ENCODE assay signal across 11 mouse cellular contexts in the genomic region with DNA sequence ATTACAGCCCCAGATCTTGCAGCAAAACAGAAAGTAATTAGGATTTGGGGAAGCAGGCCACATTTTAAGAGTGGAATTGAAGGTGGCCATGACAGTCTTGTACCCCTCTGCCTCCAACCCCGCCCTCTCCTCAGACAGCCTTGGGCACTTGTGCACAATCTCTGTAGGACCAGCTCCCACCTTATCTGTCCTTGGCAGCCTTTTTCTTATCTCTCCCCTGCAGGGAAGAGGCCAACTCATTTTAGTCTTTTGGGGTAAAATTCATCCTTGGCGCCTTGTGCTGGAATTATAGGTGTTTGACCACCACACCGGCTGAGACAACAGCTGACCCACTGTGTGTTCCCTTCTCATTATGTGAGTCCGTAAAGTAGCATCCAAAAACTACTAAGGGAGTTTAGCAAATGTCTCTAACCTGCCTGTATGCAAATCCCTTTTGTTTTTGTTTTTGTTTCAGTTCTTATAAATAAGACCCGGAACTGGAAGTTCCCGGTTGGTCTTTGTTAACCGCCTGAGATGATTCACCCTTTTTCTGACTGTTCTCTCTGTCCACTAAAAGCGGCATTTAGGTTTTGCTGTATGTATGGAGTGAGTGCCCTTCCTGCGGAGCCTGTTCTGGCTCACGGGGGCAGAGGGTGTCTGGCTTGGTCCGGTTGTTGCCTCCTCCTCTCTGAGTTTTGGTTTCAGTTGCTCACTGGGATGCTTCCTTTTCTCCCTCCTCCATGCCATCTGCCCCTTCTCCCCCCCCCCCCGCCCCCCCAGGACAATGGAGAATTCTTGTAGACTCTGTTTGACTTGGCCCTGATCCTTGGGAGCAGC.
DNase-seq lines count a peak whose midpoint lies in the region; ATAC-seq and TF ChIP-seq lines count a peak whose summit lies in the region.
"Had no signal": no experiment of that assay in that cellular context is flagged by ENCODE, and none has a peak within 500 bp of the region (broad histone marks: within the 10 kb centered on the region; RNA-seq: fewer than 3 reads in every experiment).

No protein-coding gene starts in this region.

- no peak for DNase-seq in heart, adult 2 months
- DNase-seq in heart, adult 9 months (ENCODE audit: low spot score in 2 of 2), result no peak
- DNase-seq in 416B (ENCODE audit: low read depth), result peak; percentile 80
- DNase-seq in liver, embryonic 14.5 days (ENCODE audit: low read depth in 3 of 3, low spot score in 3 of 3), result peak; percentile 85 to 91 (median 89)
- no peak for DNase-seq in midbrain, embryonic 10.5 days (ENCODE audit: low spot score)
- DNase-seq in left cerebral cortex, postnatal 4 days, result no peak
- no peak for DNase-seq in yolk sac, embryonic 10.5 days (ENCODE audit: low spot score)
- DNase-seq: gastrocnemius, postnatal 36 days; kidney, postnatal 36 days; thymus, postnatal 14 days had no signal

- H3K4me3 ChIP-seq in heart, adult 2 months, result peak overlapping the region; percentile 1; the same call in 1 of the 2 replicates
- H3K4me3 ChIP-seq in bone marrow macrophage, adult 2 months (ENCODE audit: insufficient read depth, low read length), result peak overlapping the region; percentile 43
- peak overlapping the region; percentile 56 to 60 for H3K4me3 ChIP-seq in liver, embryonic 14.5 days (ENCODE audit: insufficient read depth in 1 of 2, low read depth in 2 of 2, low read length in 2 of 2)
- no peak overlapping the region for H3K4me3 ChIP-seq in midbrain, embryonic 10.5 days

- no peak for TF ChIP-seq POLR2A in heart, adult 2 months (IDR thresholded peaks at IDR 0.05; ENCODE audit: insufficient read depth, low read depth, low read length)
- no peak for TF ChIP-seq POLR2A in bone marrow macrophage, adult 2 months (IDR thresholded peaks at IDR 0.05; ENCODE audit: borderline replicate concordance, low read depth, low read length)

- no peaks in the 10 kb centered on the region for H3K79me2 ChIP-seq in heart, adult 2 months (replicated peaks; ENCODE audit: control insufficient read depth, insufficient read depth, low read length)

- ATAC-seq in liver, embryonic 14.5 days (ENCODE audit: insufficient read depth), result peak; percentile 99

- no peak for TF ChIP-seq EP300 in heart, adult 2 months (IDR thresholded peaks at IDR 0.05; ENCODE audit: insufficient read depth, low read depth, low read length)
- TF ChIP-seq EP300 in liver, embryonic 14.5 days (IDR thresholded peaks at IDR 0.05; ENCODE audit: low read depth), result peak; percentile 99

- no peaks in the 10 kb centered on the region for H3K36me3 ChIP-seq in heart, adult 2 months (ENCODE audit: control insufficient read depth, insufficient read depth, low read length)
- no peaks in the 10 kb centered on the region; the same call in 1 of the 2 replicates for H3K36me3 ChIP-seq in liver, embryonic 14.5 days (replicated peaks; ENCODE audit: control insufficient read depth, insufficient read depth, low read depth)
- H3K36me3 ChIP-seq in midbrain, embryonic 10.5 days, result peaks cover 5% of the 10 kb centered on the region; the same call in 1 of the 2 replicates

- H3K4me2 ChIP-seq in liver, embryonic 14.5 days (ENCODE audit: low read depth), result peak overlapping the region; percentile 78

- H3K4me1 ChIP-seq in heart, adult 2 months (ENCODE audit: control insufficient read depth, insufficient read depth, low read length), result peaks cover 1% of the 10 kb centered on the region
- peaks cover 5% of the 10 kb centered on the region for H3K4me1 ChIP-seq in bone marrow macrophage, adult 2 months (ENCODE audit: control insufficient read depth, insufficient read depth, low read length)
- H3K4me1 ChIP-seq in liver, embryonic 14.5 days (replicated peaks; ENCODE audit: control insufficient read depth in 2 of 2, insufficient read depth in 2 of 2, low read length in 1 of 2), result peaks cover 35 to 40% of the 10 kb centered on the region in 2 experiments
- H3K4me1 ChIP-seq in midbrain, embryonic 10.5 days, result peaks cover 14% of the 10 kb centered on the region

- TF ChIP-seq CTCF in heart, adult 2 months (IDR thresholded peaks at IDR 0.05), result no peak
- no peak for TF ChIP-seq CTCF in bone marrow macrophage, adult 2 months (IDR thresholded peaks at IDR 0.05; ENCODE audit: low read depth, low read length)
- no peak for TF ChIP-seq CTCF in liver, embryonic 14.5 days (IDR thresholded peaks at IDR 0.05; ENCODE audit: low read depth)

- intact Hi-C loops in heart, adult 2 months (cut with DNase I), result no loop called here
- intact Hi-C loops in left cerebral cortex, postnatal 4 days (cut with DNase I), result no loop called here

- WGBS in heart, adult 2 months, result 42% methylated on average over 12 of the region's 12 CpGs
- 15% methylated on average over 11 of the region's 12 CpGs for WGBS in liver, embryonic 14.5 days (ENCODE audit: insufficient replicate concordance)
- WGBS in midbrain, embryonic 10.5 days, result 69% methylated on average over 11 of the region's 12 CpGs

- H3K9ac ChIP-seq in heart, adult 2 months (ENCODE audit: low read depth, low read length), result no peak overlapping the region
- peak overlapping the region; percentile 79 for H3K9ac ChIP-seq in liver, embryonic 14.5 days (replicated peaks)

- H3K9me3 ChIP-seq in liver, embryonic 14.5 days (ENCODE audit: control insufficient read depth, low read length), result no peaks in the 10 kb centered on the region
- no peaks in the 10 kb centered on the region for H3K9me3 ChIP-seq in midbrain, embryonic 10.5 days (replicated peaks)

- H3K27me3 ChIP-seq in heart, adult 2 months (ENCODE audit: control insufficient read depth, insufficient read depth, low read length), result no peaks in the 10 kb centered on the region
- H3K27me3 ChIP-seq in liver, embryonic 14.5 days (ENCODE audit: control insufficient read depth, insufficient read depth, low read length), result no peaks in the 10 kb centered on the region
- H3K27me3 ChIP-seq in midbrain, embryonic 10.5 days (ENCODE audit: low read depth, poor library complexity, severe bottlenecking), result peaks cover 30% of the 10 kb centered on the region

- peak overlapping the region; percentile 31 for H3K27ac ChIP-seq in heart, adult 2 months
- H3K27ac ChIP-seq in bone marrow macrophage, adult 2 months (ENCODE audit: insufficient read depth, low read depth, low read length), result peak overlapping the region; percentile 46
- peak overlapping the region; percentile 87 for H3K27ac ChIP-seq in liver, embryonic 14.5 days
- no peak overlapping the region for H3K27ac ChIP-seq in midbrain, embryonic 10.5 days (replicated peaks)

Comparison
In these comparisons a context has a peak if more than half of its experiments do, and no peak if none do; other contexts are left out.
1. DNase-seq: peak in 416B (single experiment) and liver, embryonic 14.5 days (3 of 3); none in heart, adult 2 months (0 of 2), heart, adult 9 months (0 of 2), midbrain, embryonic 10.5 days (single experiment), left cerebral cortex, postnatal 4 days (single experiment) and yolk sac, embryonic 10.5 days (single experiment).